Mouse (Mus musculus) liver, embryonic 13.5 days (tissue): ENCODE data around the gene Lrrc23. TPM values are rescaled to one million over a fixed set of nuclear protein-coding genes. Genes with fewer than 3 reads are reported as not detected.

Experiments used
- ATAC-seq: fragments of 200-750 bp; cut with Nextera tagmentation; 2 replicates; pipeline ENCODE4 v1.8.0; 2017; ENCODE audit warnings: low read depth, mild to moderate bottlenecking, moderate number of reproducible peaks, moderate library complexity
- DNase-seq: peaks from one replicate; pipeline ENCODE4 v3.0.0; 2022
- H3K27ac ChIP-seq: fragments of 300-500 bp; sonication (generic); 2 replicates; pipeline ENCODE4 v1.5.1; 2015; ENCODE audit warnings: moderate library complexity, mild to moderate bottlenecking, inconsistent platforms
- H3K27me3 ChIP-seq: fragments of 300-500 bp; sonication (generic); 2 replicates; pipeline ENCODE4 v1.6.1; 2015; ENCODE audit warnings: mild to moderate bottlenecking, inconsistent platforms
- H3K36me3 ChIP-seq: fragments of 300-500 bp; sonication (generic); 2 replicates; pipeline ENCODE4 v1.6.1; 2015; ENCODE audit warnings: mild to moderate bottlenecking, inconsistent platforms
- H3K4me1 ChIP-seq: fragments of 300-500 bp; sonication (generic); replicated peaks from 2 replicates; pipeline ENCODE4 v1.6.1; 2015; ENCODE audit warnings: inconsistent platforms
- H3K4me2 ChIP-seq: fragments of 300-500 bp; sonication (generic); 2 replicates; pipeline ENCODE4 v1.6.1; 2015; ENCODE audit warnings: inconsistent platforms, mild to moderate bottlenecking, moderate library complexity
- H3K4me3 ChIP-seq: fragments of 300-500 bp; sonication (generic); replicated peaks from 2 replicates; pipeline ENCODE4 v1.5.1; 2015; ENCODE audit warnings: mild to moderate bottlenecking, inconsistent platforms
- H3K9ac ChIP-seq: fragments of 300-500 bp; sonication (generic); 2 replicates; pipeline ENCODE4 v1.6.1; 2015; ENCODE audit warnings: mild to moderate bottlenecking, inconsistent platforms
- H3K9me3 ChIP-seq: fragments of 300-500 bp; sonication (generic); replicated peaks from 2 replicates; pipeline ENCODE4 v1.6.1; 2016; ENCODE audit warnings: inconsistent platforms
- WGBS: fragments of 180-500 bp; shearing (Covaris S2); methylation state at CpG from one replicate; pipeline ENCODE4 v1.1.7; 2015; ENCODE audit not compliant: insufficient replicate concordance; 5-methylcytosine and 5-hydroxymethylcytosine counted together
- polyA plus RNA-seq: library from polyadenylated mRNA; unstranded; fragments of >200 nt; fragmentation: Nextera tagmentation; extraction: Ambion mirVana; gene quantifications from 2 replicates; pipeline ENCODE4 v1.2.1, GENCODE M21; 2015

Gene Lrrc23
- polyA plus RNA-seq, 1 experiment from 2014 or later = not detected

GRCm38 (mm10) chr6:124746654-124747632 is 32.6 kb downstream of the Lrrc23 start:
- no peaks in the 10 kb centered on the region for H3K27me3 ChIP-seq
- H3K4me3 ChIP-seq = peak overlapping the region; percentile 71
- no peaks in the 10 kb centered on the region for H3K9me3 ChIP-seq
- H3K9ac ChIP-seq = peak overlapping the region; percentile 91
- H3K4me1 ChIP-seq = peaks cover 28% of the 10 kb centered on the region
- WGBS = 79% methylated on average over 7 of the region's 7 CpGs
- H3K4me2 ChIP-seq = peak overlapping the region; percentile 100
- DNase-seq (no peak), ATAC-seq (no peak)
- no peak overlapping the region for H3K27ac ChIP-seq
- H3K36me3 ChIP-seq = peaks cover 16% of the 10 kb centered on the region

- Histone ChIP-seq H3K4me2 (peak overlapping the region; percentile 100), H3K36me3 (peaks cover 16% of the 10 kb centered on the region), H3K4me1 (peaks cover 30% of the 10 kb centered on the region), H3K9me3 (no peaks in the 10 kb centered on the region), H3K27ac (peak overlapping the region; percentile 86), H3K27me3 (no peaks in the 10 kb centered on the region), H3K9ac (peak overlapping the region; percentile 91), H3K4me3 (peak overlapping the region; percentile 71)
- DNase-seq (no peak), ATAC-seq (no peak)
- 28% methylated on average over 8 of the region's 8 CpGs for WGBS
Observed at GRCm38 (mm10) chr6:124746296-124746605, 33.3 kb downstream of the Lrrc23 start.

- H3K9me3 ChIP-seq = no peaks in the 10 kb centered on the region
Observed at GRCm38 (mm10) chr6:124745490-124746295, 33.8 kb downstream of the Lrrc23 start.

GRCm38 (mm10) chr6:124744755-124745321 is 34.7 kb downstream of the Lrrc23 start:
- H3K4me1 ChIP-seq = peaks cover 40% of the 10 kb centered on the region
- H3K4me2 ChIP-seq = peak overlapping the region; percentile 100
- no peaks in the 10 kb centered on the region for H3K27me3 ChIP-seq
- H3K9ac ChIP-seq = peak overlapping the region; percentile 70
- peak overlapping the region; percentile 47; the same call in 1 of the 2 replicates for H3K27ac ChIP-seq
- peaks cover 16% of the 10 kb centered on the region for H3K36me3 ChIP-seq
- no peaks in the 10 kb centered on the region for H3K9me3 ChIP-seq
- DNase-seq (no peak), ATAC-seq (no peak)
- WGBS = 69% methylated on average over 26 of the region's 26 CpGs
- peak overlapping the region; percentile 71 for H3K4me3 ChIP-seq

More at GRCm38 (mm10) chr6:124745490-124746295, 33.8 kb downstream of the Lrrc23 start:
- Histone ChIP-seq H3K4me1 (peaks cover 32% of the 10 kb centered on the region), H3K4me2 (peak overlapping the region; percentile 100), H3K27ac (peak overlapping the region; percentile 86), H3K27me3 (no peaks in the 10 kb centered on the region), H3K9ac (peak overlapping the region; percentile 91), H3K36me3 (peaks cover 16% of the 10 kb centered on the region), H3K4me3 (peak overlapping the region; percentile 71)
- peak; percentile 76 for ATAC-seq
- peak; percentile 90 for DNase-seq
- under 1% methylated on average over 85 of the region's 85 CpGs for WGBS

GRCm38 (mm10) chr6:124743647-124744046 is 35.9 kb downstream of the Lrrc23 start:
- Histone ChIP-seq H3K9me3 (no peaks in the 10 kb centered on the region), H3K27ac (no peak overlapping the region), H3K9ac (no peak overlapping the region), H3K36me3 (peaks cover 16% of the 10 kb centered on the region), H3K4me2 (no peak overlapping the region), H3K4me3 (no peak overlapping the region), H3K4me1 (peaks cover 52% of the 10 kb centered on the region), H3K27me3 (no peaks in the 10 kb centered on the region)
- 80% methylated on average over 8 of the region's 8 CpGs for WGBS
- DNase-seq (no peak), ATAC-seq (no peak)

- Histone ChIP-seq H3K4me2 (no peak overlapping the region), H3K36me3 (peaks cover 9% of the 10 kb centered on the region), H3K4me3 (no peak overlapping the region), H3K9ac (no peak overlapping the region), H3K27ac (no peak overlapping the region), H3K4me1 (peaks cover 59% of the 10 kb centered on the region), H3K9me3 (no peaks in the 10 kb centered on the region), H3K27me3 (no peaks in the 10 kb centered on the region)
- DNase-seq (no peak), ATAC-seq (no peak)
- 87% methylated on average over 15 of the region's 15 CpGs for WGBS
Observed at GRCm38 (mm10) chr6:124742839-124743514, 36.5 kb downstream of the Lrrc23 start.

- Histone ChIP-seq H3K4me1 (peaks cover 63% of the 10 kb centered on the region), H3K9ac (peak overlapping the region; percentile 85), H3K4me2 (peak overlapping the region; percentile 97), H3K36me3 (peaks cover 6% of the 10 kb centered on the region), H3K9me3 (no peaks in the 10 kb centered on the region), H3K4me3 (peak overlapping the region; percentile 67), H3K27ac (peak overlapping the region; percentile 98), H3K27me3 (no peaks in the 10 kb centered on the region)
- ATAC-seq = no peak
- DNase-seq = no peak
- 78% methylated on average over 3 of the region's 3 CpGs for WGBS
Observed at GRCm38 (mm10) chr6:124741842-124742241, 37.7 kb downstream of the Lrrc23 start.

GRCm38 (mm10) chr6:124740888-124741761 is 38.4 kb downstream of the Lrrc23 start, which contains the start of gene Grcc10:
TSS of gene Grcc10 (minus strand) at chr6:124741374.
- H3K4me1 ChIP-seq = peaks cover 56% of the 10 kb centered on the region
- peak within 1 kb of the TSS; percentile 85 for H3K9ac ChIP-seq
- H3K27me3 ChIP-seq = no peaks in the 10 kb centered on the region
- DNase-seq (peak; percentile 85), ATAC-seq (peak; percentile 82)
- H3K36me3 ChIP-seq = peaks cover 6% of the 10 kb centered on the region
- peak within 1 kb of the TSS; percentile 97 for H3K4me2 ChIP-seq
- under 1% methylated on average over 41 of the region's 41 CpGs for WGBS
- peak within 1 kb of the TSS; percentile 67 for H3K4me3 ChIP-seq
- H3K9me3 ChIP-seq = no peaks in the 10 kb centered on the region
- H3K27ac ChIP-seq = peak within 1 kb of the TSS; percentile 98

- peaks cover 50% of the 10 kb centered on the region for H3K4me1 ChIP-seq
Observed at GRCm38 (mm10) chr6:124740211-124740887, 39.2 kb downstream of the Lrrc23 start.

More at GRCm38 (mm10) chr6:124740211-124740887, 39.2 kb downstream of the Lrrc23 start:
- Histone ChIP-seq H3K9me3 (no peaks in the 10 kb centered on the region), H3K27me3 (no peaks in the 10 kb centered on the region), H3K9ac (peak overlapping the region; percentile 85), H3K4me3 (peak overlapping the region; percentile 67), H3K27ac (peak overlapping the region; percentile 98), H3K36me3 (peaks cover 6% of the 10 kb centered on the region), H3K4me2 (peak overlapping the region; percentile 97)
- peak; percentile 38 for DNase-seq
- no peak; the same call in 1 of the 2 replicates for ATAC-seq
- WGBS = under 1% methylated on average over 29 of the region's 29 CpGs
